Mouse (Mus musculus) gastrocnemius, adult 2 months (tissue): ENCODE measurements around the gene Ano1. TPM values are rescaled to one million over a fixed set of nuclear protein-coding genes. Genes with fewer than 3 reads are reported as not detected.
A peak's percentile ranks its signal among the peaks of the same experiment; 100 is the strongest.

Source experiments
- DNase-seq: peaks from one replicate; pipeline ENCODE4 v3.0.0; 2022
- H3K27ac ChIP-seq: fragments of 200-600 bp; 2 replicates; pipeline ENCODE4 v1.8.1; 2022; ENCODE audit warnings: mild to moderate bottlenecking
- H3K4me3 ChIP-seq: fragments of 200-600 bp; 2 replicates; pipeline ENCODE4 v1.8.1; 2022; ENCODE audit warnings: mild to moderate bottlenecking, moderate library complexity
- CTCF ChIP-seq: fragments of 200-600 bp; IDR thresholded peaks from 2 replicates; pipeline ENCODE4 v1.8.1; 2022; ENCODE audit warnings: antibody characterized with exemption, mild to moderate bottlenecking, moderate library complexity
- intact Hi-C: fragments of 180-260 bp; cut with DNase I; formaldehyde crosslinking; loops from one replicate; pipeline ENCODE4 v1.15.1; 2025
- total RNA-seq, 2 experiments: library from RNA; stranded (reverse); gene quantifications; 2 replicates each; pipeline ENCODE4 v1.2.3; 2021

Ano1 gene
- total RNA-seq, 2 experiments from 2014 or later, result 2.9 to 3.7 TPM

- Histone ChIP-seq H3K4me3 (no peak overlapping the region), H3K27ac (no peak overlapping the region)
- intact Hi-C loops, result no loop called here
- DNase-seq, result no peak
- no peak for TF ChIP-seq CTCF
Observed at GRCm38 (mm10) chr7:144760228-144760627, 8.5 kb upstream of the Ano1 start.

- Histone ChIP-seq H3K4me3 (no peak overlapping the region), H3K27ac (no peak overlapping the region)
- no peak for DNase-seq
- TF ChIP-seq CTCF, result no peak
- intact Hi-C loops, result no loop called here
Observed at GRCm38 (mm10) chr7:144759455-144759854, 7.7 kb upstream of the Ano1 start.

GRCm38 (mm10) chr7:144755511-144756378 is 4.0 kb upstream of the Ano1 start:
- peak overlapping the region; percentile 38 for H3K27ac ChIP-seq
- intact Hi-C loops, result no loop called here

GRCm38 (mm10) chr7:144754722-144755121 is 2.9 kb upstream of the Ano1 start:
- DNase-seq, result no peak
- TF ChIP-seq CTCF, result no peak
- Histone ChIP-seq H3K27ac (peak overlapping the region; percentile 56; the same call in 1 of the 2 replicates), H3K4me3 (no peak overlapping the region)
- intact Hi-C loops, result no loop called here

More at GRCm38 (mm10) chr7:144755511-144756378, 4.0 kb upstream of the Ano1 start:
- no peak overlapping the region for H3K4me3 ChIP-seq
- TF ChIP-seq CTCF, result no peak
- no peak for DNase-seq

- DNase-seq, result no peak
- intact Hi-C loops, result no loop called here
- TF ChIP-seq CTCF, result no peak
- no peak overlapping the region for H3K4me3 ChIP-seq
- H3K27ac ChIP-seq, result peak overlapping the region; percentile 56; the same call in 1 of the 2 replicates
Observed at GRCm38 (mm10) chr7:144753657-144754031, 1.9 kb upstream of the Ano1 start.

GRCm38 (mm10) chr7:144752919-144753656 is 1.3 kb upstream of the Ano1 start:
- H3K27ac ChIP-seq, result no peak overlapping the region
- no peak for DNase-seq
- intact Hi-C loops, result no loop called here
- TF ChIP-seq CTCF, result no peak
- no peak overlapping the region for H3K4me3 ChIP-seq

GRCm38 (mm10) chr7:144747756-144748155 is 4.0 kb downstream of the Ano1 start:
- DNase-seq, result no peak
- H3K27ac ChIP-seq, result no peak overlapping the region
- no peak for TF ChIP-seq CTCF
- intact Hi-C loops, result no loop called here
- H3K4me3 ChIP-seq, result no peak overlapping the region

- intact Hi-C loops, result no loop called here
- Histone ChIP-seq H3K4me3 (no peak overlapping the region), H3K27ac (no peak overlapping the region)
- DNase-seq, result no peak
- no peak for TF ChIP-seq CTCF
Observed at GRCm38 (mm10) chr7:144746466-144746865, 5.3 kb downstream of the Ano1 start.

GRCm38 (mm10) chr7:144743874-144744273 is 7.9 kb downstream of the Ano1 start:
- TF ChIP-seq CTCF, result no peak
- no peak overlapping the region for H3K4me3 ChIP-seq
- intact Hi-C loops, result no loop called here
- H3K27ac ChIP-seq, result no peak overlapping the region
- no peak for DNase-seq

GRCm38 (mm10) chr7:144740643-144741042 is 11.1 kb downstream of the Ano1 start:
- TF ChIP-seq CTCF, result no peak
- DNase-seq, result no peak
- H3K27ac ChIP-seq, result no peak overlapping the region
- no peak overlapping the region for H3K4me3 ChIP-seq
- intact Hi-C loops, result no loop called here

- no peak for DNase-seq
- H3K27ac ChIP-seq, result no peak overlapping the region
- intact Hi-C loops, result no loop called here
- no peak overlapping the region for H3K4me3 ChIP-seq
- no peak for TF ChIP-seq CTCF
Observed at GRCm38 (mm10) chr7:144739810-144740209, 12.0 kb downstream of the Ano1 start.

- DNase-seq, result peak; percentile 32
- intact Hi-C loops, result no loop called here
Observed at GRCm38 (mm10) chr7:144738357-144738798, 13.4 kb downstream of the Ano1 start.

GRCm38 (mm10) chr7:144731897-144732291 is 19.9 kb downstream of the Ano1 start:
- Histone ChIP-seq H3K4me3 (no peak overlapping the region), H3K27ac (no peak overlapping the region)
- DNase-seq, result no peak
- no peak for TF ChIP-seq CTCF
- intact Hi-C loops, result no loop called here

More at GRCm38 (mm10) chr7:144738357-144738798, 13.4 kb downstream of the Ano1 start:
- Histone ChIP-seq H3K27ac (peak overlapping the region; percentile 71), H3K4me3 (peak overlapping the region; percentile 62)
- TF ChIP-seq CTCF, result no peak
